Mouse (Mus musculus): ENCODE measurements around the gene Hdac7.

Hdac7 gene

GRCm38 (mm10) chr15:97854059-97854458 lies 9.8 kb upstream of the Hdac7 start:
- DNase-seq = no peak

GRCm38 (mm10) chr15:97852291-97852690 lies 8.0 kb upstream of the Hdac7 start:
- DNase-seq = no peak

GRCm38 (mm10) chr15:97851011-97851410 lies 6.7 kb upstream of the Hdac7 start:
- no peak for DNase-seq

- DNase-seq = peak; percentile 61
Measured at GRCm38 (mm10) chr15:97850441-97850840, 6.1 kb upstream of the Hdac7 start.

- peak; percentile 93 for DNase-seq
Measured at GRCm38 (mm10) chr15:97849116-97849911, 5.0 kb upstream of the Hdac7 start.

- no peak for DNase-seq
Measured at GRCm38 (mm10) chr15:97847866-97848265, 3.6 kb upstream of the Hdac7 start.

GRCm38 (mm10) chr15:97847285-97847684 lies 3.0 kb upstream of the Hdac7 start:
- DNase-seq = no peak

GRCm38 (mm10) chr15:97846121-97846882 lies 2.0 kb upstream of the Hdac7 start:
- DNase-seq = no peak

- DNase-seq = no peak
Measured at GRCm38 (mm10) chr15:97843247-97843651, 1.1 kb downstream of the Hdac7 start.

- DNase-seq = no peak
Measured at GRCm38 (mm10) chr15:97842058-97842457, 2.2 kb downstream of the Hdac7 start.

GRCm38 (mm10) chr15:97841383-97841782 lies 2.9 kb downstream of the Hdac7 start:
- DNase-seq = no peak

GRCm38 (mm10) chr15:97840781-97841180 lies 3.5 kb downstream of the Hdac7 start:
- no peak for DNase-seq

GRCm38 (mm10) chr15:97839991-97840455 lies 4.3 kb downstream of the Hdac7 start:
- peak; percentile 57 for DNase-seq

GRCm38 (mm10) chr15:97839473-97839872 lies 4.8 kb downstream of the Hdac7 start:
- DNase-seq = no peak

- DNase-seq = no peak
Measured at GRCm38 (mm10) chr15:97839012-97839411, 5.3 kb downstream of the Hdac7 start.

GRCm38 (mm10) chr15:97838395-97838794 lies 5.9 kb downstream of the Hdac7 start:
- peak; percentile 76 for DNase-seq

GRCm38 (mm10) chr15:97837491-97838061 lies 6.7 kb downstream of the Hdac7 start:
- DNase-seq = peak; percentile 46

GRCm38 (mm10) chr15:97836894-97837247 lies 7.4 kb downstream of the Hdac7 start:
- DNase-seq = no peak

GRCm38 (mm10) chr15:97836153-97836893 lies 8.0 kb downstream of the Hdac7 start:
- DNase-seq = peak; percentile 54

- DNase-seq = no peak
Measured at GRCm38 (mm10) chr15:97832764-97833479, 11.4 kb downstream of the Hdac7 start.

- no peak for DNase-seq
Measured at GRCm38 (mm10) chr15:97831987-97832640, 12.2 kb downstream of the Hdac7 start.
